Mouse (Mus musculus) stomach, embryonic 16.5 days (tissue): ENCODE measurements around the gene Ptcd1. TPM values are rescaled to one million over a fixed set of nuclear protein-coding genes. Genes with fewer than 3 reads are reported as not detected.
"Not testable (repeated sequence)": the region's sequence is repeated elsewhere in the genome, so short reads cannot be mapped to it uniquely, and the experiment has no call there.

ENCODE experiments used
- ATAC-seq: fragments of 200-750 bp; cut with Nextera tagmentation; 2 replicates; pipeline ENCODE4 v1.8.0; 2017; ENCODE audit warnings: moderate number of reproducible peaks, moderate TSS enrichment; ENCODE audit not compliant: insufficient read depth, low FRiP score
- H3K27ac ChIP-seq: fragments of 300-500 bp; sonication (generic); 2 replicates; pipeline ENCODE4 v1.5.1; 2014; ENCODE audit warnings: low read length
- H3K27me3 ChIP-seq: fragments of 300-500 bp; sonication (generic); 2 replicates; pipeline ENCODE4 v1.6.1; 2014; ENCODE audit warnings: low read length, control low read depth, mixed read lengths; ENCODE audit not compliant: control insufficient read depth, insufficient read depth
- H3K36me3 ChIP-seq: fragments of 300-500 bp; sonication (generic); 2 replicates; pipeline ENCODE4 v1.6.1; 2014; ENCODE audit warnings: low read length; ENCODE audit not compliant: control insufficient read depth, insufficient read depth
- H3K4me1 ChIP-seq: fragments of 300-500 bp; sonication (generic); 2 replicates; pipeline ENCODE4 v1.6.1; 2014; ENCODE audit warnings: low read length, control low read depth, mixed read lengths; ENCODE audit not compliant: control insufficient read depth, insufficient read depth
- H3K4me2 ChIP-seq: fragments of 300-500 bp; sonication (generic); 2 replicates; pipeline ENCODE4 v1.6.1; 2014; ENCODE audit warnings: low read depth, low read length, mixed read lengths
- H3K4me3 ChIP-seq: fragments of 300-500 bp; sonication (generic); replicated peaks from 2 replicates; pipeline ENCODE4 v1.5.1; 2014; ENCODE audit warnings: mild to moderate bottlenecking, low read length
- H3K9ac ChIP-seq: fragments of 300-500 bp; sonication (generic); 2 replicates; pipeline ENCODE4 v1.6.1; 2014; ENCODE audit warnings: low read length
- H3K9me3 ChIP-seq: fragments of 300-500 bp; sonication (generic); replicated peaks from 2 replicates; pipeline ENCODE4 v1.6.1; 2016; ENCODE audit warnings: low read length, control low read depth; ENCODE audit not compliant: control insufficient read depth
- WGBS: fragments of 180-500 bp; shearing (Covaris S2); extraction: QIAGEN DNeasy Blood & Tissue Kit; methylation state at CpG from one replicate; pipeline ENCODE4 v1.1.7; 2014; 5-methylcytosine and 5-hydroxymethylcytosine counted together
- polyA plus RNA-seq: library from polyadenylated mRNA; unstranded; fragments of >200 nt; fragmentation: Nextera tagmentation; extraction: Ambion mirVana; gene quantifications from 2 replicates; pipeline ENCODE4 v1.2.1, GENCODE M21; 2015

Gene Ptcd1
- polyA plus RNA-seq, 1 experiment from 2014 or later, result 15.1 TPM

GRCm38 (mm10) chr5:145139571-145140519 lies 27.1 kb downstream of the Ptcd1 start, which contains the start of the genes Pdap1 and Bud31:
TSS of gene Pdap1 (minus strand) at chr5:145140238.
TSS of gene Bud31 (plus strand) at chr5:145140362.
- Histone ChIP-seq H3K9ac (peak within 1 kb of the TSS; percentile 87), H3K4me3 (peak within 1 kb of the TSS; percentile 94), H3K27me3 (no peaks in the 10 kb centered on the region), H3K36me3 (peaks cover 13% of the 10 kb centered on the region), H3K27ac (peak within 1 kb of the TSS; percentile 87), H3K9me3 (no peaks in the 10 kb centered on the region), H3K4me1 (peaks cover 15% of the 10 kb centered on the region), H3K4me2 (peak within 1 kb of the TSS; percentile 86)
- under 1% methylated on average over 84 of the region's 84 CpGs for WGBS
- peak; percentile 94 for ATAC-seq

DNA sequence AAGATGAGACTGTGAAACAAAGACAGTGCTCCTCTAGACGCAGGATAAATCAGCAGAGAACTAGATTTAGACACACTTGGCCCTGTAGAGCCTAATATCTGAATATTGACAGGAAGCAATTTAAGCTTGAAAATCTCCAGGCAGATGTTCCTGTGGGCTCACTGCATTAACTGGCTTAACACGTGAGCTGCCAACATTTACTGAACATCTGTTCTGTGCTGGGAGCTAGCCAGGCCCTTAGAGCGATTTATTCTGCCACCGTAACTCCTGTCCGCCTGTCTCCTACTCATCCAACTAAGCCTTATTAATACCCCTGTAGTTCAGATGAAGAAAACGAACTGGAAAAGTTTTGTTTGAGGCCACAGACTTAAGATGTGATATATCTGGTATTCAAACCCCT lies 28.1 kb downstream of the Ptcd1 start:
- Histone ChIP-seq H3K9me3 (no peaks in the 10 kb centered on the region), H3K27ac (no peak overlapping the region), H3K9ac (peak overlapping the region; percentile 87), H3K4me3 (peak overlapping the region; percentile 94), H3K4me1 (peaks cover 15% of the 10 kb centered on the region), H3K36me3 (peaks cover 20% of the 10 kb centered on the region), H3K4me2 (peak overlapping the region; percentile 81), H3K27me3 (no peaks in the 10 kb centered on the region)
- WGBS, result 2% methylated on average over 6 of the region's 6 CpGs
- ATAC-seq, result no peak

- not testable (repeated sequence) for H3K4me1 ChIP-seq, H3K27me3 ChIP-seq, H3K9ac ChIP-seq, H3K27ac ChIP-seq, H3K4me2 ChIP-seq, ATAC-seq, H3K9me3 ChIP-seq, H3K4me3 ChIP-seq
- peaks cover 53% of the 10 kb centered on the region for H3K36me3 ChIP-seq
- WGBS, result 82% methylated on average over 6 of the region's 6 CpGs
Measured at GRCm38 (mm10) chr5:145133275-145133674, 33.6 kb downstream of the Ptcd1 start.

DNA sequence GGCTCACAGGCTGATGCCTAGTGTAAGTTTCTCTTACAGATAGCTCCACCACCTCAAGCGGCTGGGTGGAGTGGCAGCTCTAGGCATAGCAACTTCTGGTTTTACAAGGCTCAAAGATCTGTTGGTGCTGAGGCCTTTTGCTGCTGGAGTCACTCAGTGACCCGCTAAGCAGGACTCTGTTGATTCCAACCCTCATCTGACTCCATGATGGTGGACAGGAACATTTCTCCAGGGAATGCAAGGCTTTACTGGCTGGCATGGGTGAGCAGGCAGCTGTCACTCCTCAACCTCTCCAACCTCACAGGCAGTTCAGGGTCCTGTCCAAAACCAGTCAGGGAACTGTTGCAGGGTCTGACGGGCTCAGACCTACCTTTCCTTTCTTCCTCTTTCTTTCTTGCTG lies 35.9 kb downstream of the Ptcd1 start:
- Histone ChIP-seq H3K27me3 (no peaks in the 10 kb centered on the region), H3K4me2 (no peak overlapping the region), H3K4me3 (no peak overlapping the region), H3K27ac (no peak overlapping the region), H3K9ac (no peak overlapping the region), H3K9me3 (no peaks in the 10 kb centered on the region), H3K4me1 (no peaks in the 10 kb centered on the region), H3K36me3 (peaks cover 61% of the 10 kb centered on the region)
- ATAC-seq, result no peak
- 76% methylated on average over 3 of the region's 3 CpGs for WGBS

DNA sequence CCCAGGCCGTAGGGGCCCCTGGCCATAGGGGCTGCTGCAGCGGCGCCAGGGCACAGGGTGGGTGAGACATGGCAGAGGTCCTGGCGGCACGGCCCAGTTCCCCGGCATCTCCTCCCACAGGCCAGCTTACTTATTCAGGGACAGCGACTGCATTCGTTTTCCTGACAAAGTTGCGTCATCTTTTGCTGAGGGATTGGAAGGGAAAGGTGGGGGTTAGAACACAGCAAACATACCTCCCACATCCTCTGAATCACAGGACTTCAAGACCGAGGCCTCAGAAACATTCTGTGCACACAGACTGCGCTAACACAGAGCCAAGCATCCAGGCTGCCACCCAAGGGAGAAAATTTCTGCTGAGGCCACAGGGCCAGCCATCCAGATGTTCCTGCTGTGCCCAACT lies 36.7 kb downstream of the Ptcd1 start:
- H3K27me3 ChIP-seq, result no peaks in the 10 kb centered on the region
- no peaks in the 10 kb centered on the region for H3K4me1 ChIP-seq
- H3K4me3 ChIP-seq, result no peak overlapping the region
- ATAC-seq, result no peak
- H3K9me3 ChIP-seq, result no peaks in the 10 kb centered on the region
- WGBS, result 85% methylated on average over 11 of the region's 11 CpGs
- H3K4me2 ChIP-seq, result no peak overlapping the region
- H3K9ac ChIP-seq, result no peak overlapping the region
- no peak overlapping the region for H3K27ac ChIP-seq
- peaks cover 64% of the 10 kb centered on the region for H3K36me3 ChIP-seq

DNA sequence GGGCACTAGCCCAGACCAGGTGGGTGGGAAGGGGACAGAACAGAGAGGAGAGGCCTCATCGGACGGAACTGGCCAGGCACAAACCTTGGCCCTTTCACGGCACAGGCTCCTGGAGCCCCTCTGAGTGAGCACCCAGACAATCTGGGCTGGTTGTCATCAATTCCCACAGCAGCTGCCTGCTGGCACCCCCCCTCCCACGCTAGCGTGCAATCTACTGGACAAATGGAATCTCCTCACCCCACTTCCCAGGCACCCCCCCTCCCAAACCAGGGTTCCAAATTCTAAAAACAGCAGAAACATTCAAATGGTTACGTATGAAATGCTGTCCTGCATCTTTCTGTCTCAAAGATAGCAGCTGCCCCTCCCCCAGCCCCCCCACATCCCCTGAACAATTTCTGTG lies 37.1 kb downstream of the Ptcd1 start:
- 81% methylated on average over 6 of the region's 6 CpGs for WGBS
- not testable (repeated sequence) for H3K27me3 ChIP-seq, H3K4me3 ChIP-seq, ATAC-seq, H3K27ac ChIP-seq, H3K9ac ChIP-seq, H3K9me3 ChIP-seq, H3K4me2 ChIP-seq, H3K4me1 ChIP-seq
- H3K36me3 ChIP-seq, result peaks cover 62% of the 10 kb centered on the region

- Histone ChIP-seq H3K4me1 (no peaks in the 10 kb centered on the region), H3K4me3 (no peak overlapping the region), H3K9me3 (no peaks in the 10 kb centered on the region), H3K9ac (no peak overlapping the region), H3K27ac (no peak overlapping the region), H3K36me3 (peaks cover 55% of the 10 kb centered on the region), H3K27me3 (no peaks in the 10 kb centered on the region), H3K4me2 (no peak overlapping the region)
- 88% methylated on average over 4 of the region's 4 CpGs for WGBS
- no peak for ATAC-seq
Measured at GRCm38 (mm10) chr5:145129124-145129523, 37.8 kb downstream of the Ptcd1 start.

DNA sequence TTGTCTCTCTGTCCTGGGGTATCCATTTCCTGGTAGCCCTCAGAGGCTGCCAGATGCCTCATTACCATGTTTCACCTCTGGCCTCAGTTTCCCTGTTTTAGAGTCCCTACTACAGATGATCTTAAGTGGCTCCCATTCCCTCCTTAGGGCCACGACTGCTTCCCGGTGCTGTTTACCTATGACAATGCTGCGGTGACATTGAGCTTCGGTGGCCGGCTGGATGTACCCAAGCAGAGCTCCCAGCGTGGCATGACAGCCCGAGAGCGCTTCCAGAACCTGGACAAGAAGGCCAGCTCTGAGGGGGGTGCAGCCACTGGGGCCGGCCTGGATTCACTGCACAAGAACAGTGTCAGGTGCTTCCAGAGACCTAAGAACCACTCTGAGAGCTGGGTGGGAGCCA lies 40.3 kb downstream of the Ptcd1 start:
- WGBS, result 92% methylated on average over 9 of the region's 9 CpGs

GRCm38 (mm10) chr5:145123396-145123795 lies 43.5 kb downstream of the Ptcd1 start:
- H3K9me3 ChIP-seq, result no peaks in the 10 kb centered on the region
- H3K27ac ChIP-seq, result no peak overlapping the region
- ATAC-seq, result no peak
- no peaks in the 10 kb centered on the region for H3K4me1 ChIP-seq
- H3K27me3 ChIP-seq, result no peaks in the 10 kb centered on the region
- WGBS, result 94% methylated on average over 19 of the region's 19 CpGs
- no peak overlapping the region for H3K9ac ChIP-seq
- no peak overlapping the region for H3K4me3 ChIP-seq
- H3K4me2 ChIP-seq, result no peak overlapping the region
- peaks cover 22% of the 10 kb centered on the region; the same call in 1 of the 2 replicates for H3K36me3 ChIP-seq

More for the DNA sequence above, 40.3 kb downstream of the Ptcd1 start:
- Histone ChIP-seq H3K4me1 (no peaks in the 10 kb centered on the region), H3K9me3 (no peaks in the 10 kb centered on the region), H3K27me3 (no peaks in the 10 kb centered on the region), H3K9ac (no peak overlapping the region), H3K36me3 (peaks cover 44% of the 10 kb centered on the region), H3K4me3 (no peak overlapping the region), H3K4me2 (no peak overlapping the region), H3K27ac (no peak overlapping the region)
- ATAC-seq, result no peak
